Mouse (Mus musculus): ENCODE data around the gene Uvrag. TPM values are rescaled to one million over a fixed set of nuclear protein-coding genes. Genes with fewer than 3 reads are reported as not detected.

Uvrag gene
- polyA plus RNA-seq, 1 experiment from 2014 or later, result 16.7 TPM

DNA sequence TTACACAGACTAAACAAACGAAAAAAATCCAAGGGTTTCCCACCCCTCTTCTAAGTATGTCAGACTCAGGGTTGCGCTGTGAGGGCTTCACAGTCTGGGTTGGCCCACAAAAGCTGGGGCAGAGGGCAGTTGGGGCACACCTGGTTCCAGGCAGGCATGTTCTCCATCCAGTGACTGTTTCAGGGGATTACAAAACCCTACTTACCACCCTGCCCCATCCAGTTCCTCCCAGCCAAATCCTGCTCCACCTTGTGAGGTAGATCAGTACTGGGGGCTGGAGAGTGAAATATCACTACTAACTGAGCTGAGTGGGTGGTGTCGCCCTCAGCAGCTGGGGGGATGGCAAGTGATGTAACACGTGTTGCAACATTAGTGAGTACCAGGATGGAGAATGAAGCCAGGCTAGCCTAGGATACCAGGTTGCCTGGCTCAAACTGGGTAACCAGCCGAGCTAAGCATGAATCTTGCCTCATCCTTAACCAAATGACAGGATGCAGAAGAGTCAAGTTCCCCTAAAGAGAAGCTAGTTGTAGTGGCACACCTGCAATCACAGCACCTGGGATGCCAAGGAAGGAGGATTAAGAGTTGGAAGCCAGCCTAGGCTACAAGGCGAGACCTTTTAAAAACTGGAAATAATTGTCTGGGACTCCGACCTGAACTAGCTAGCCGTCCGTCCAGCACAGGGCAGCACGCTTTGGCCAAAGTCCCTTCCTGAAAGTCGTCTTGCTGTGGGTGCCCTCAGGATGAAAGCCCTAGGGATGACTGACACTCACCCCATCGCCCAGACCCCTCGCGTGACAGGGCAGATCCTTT is 40.9 kb upstream of the Uvrag start:
- no peaks in the 10 kb centered on the region for H3K9me3 ChIP-seq (replicated peaks; ENCODE audit: control insufficient read depth, low read length)
- peaks cover 3% of the 10 kb centered on the region; the same call in 1 of the 2 replicates for H3K4me1 ChIP-seq (ENCODE audit: control insufficient read depth, insufficient read depth, low read length)
- 0 out of 2 replicates have a peak, but pooled peaks have one; percentile 12 for ATAC-seq (replicated peaks; ENCODE audit: insufficient number of reproducible peaks, low FRiP score, low TSS enrichment)
- H3K4me3 ChIP-seq (ENCODE audit: low read depth, low read length), result peak overlapping the region; percentile 69
- H3K4me2 ChIP-seq, result peak overlapping the region; percentile 100
- peaks cover 6% of the 10 kb centered on the region; the same call in 1 of the 2 replicates for H3K27me3 ChIP-seq (ENCODE audit: control insufficient read depth, insufficient read depth, low read length)
- H3K27ac ChIP-seq (ENCODE audit: low read depth, low read length), result no peak overlapping the region
- no peaks in the 10 kb centered on the region for H3K36me3 ChIP-seq (ENCODE audit: control insufficient read depth, insufficient read depth, low read length)
- H3K9ac ChIP-seq (ENCODE audit: low read depth, low read length), result peak overlapping the region; percentile 83
- 25% methylated on average over 14 of the region's 14 CpGs for WGBS (ENCODE audit: insufficient replicate concordance)

DNA sequence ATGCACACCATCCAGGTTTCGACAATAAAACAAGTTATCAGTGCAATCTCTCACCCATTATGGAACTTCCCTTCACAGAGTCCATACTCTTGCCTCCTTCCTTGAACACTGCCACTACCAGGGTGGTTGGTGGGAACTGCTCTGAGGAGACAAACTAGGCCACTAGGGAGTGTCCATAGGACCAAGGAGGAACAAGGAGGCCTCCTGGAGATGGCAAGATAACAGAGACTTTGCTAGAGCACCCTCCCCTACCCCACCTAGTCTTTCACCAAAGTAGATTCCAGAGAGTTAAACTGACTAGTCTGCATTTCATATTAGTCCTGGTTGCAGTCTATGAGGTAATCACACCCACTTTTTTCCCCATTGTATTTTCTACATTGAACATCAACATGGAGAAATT is 39.2 kb upstream of the Uvrag start:
- ATAC-seq (replicated peaks; ENCODE audit: insufficient number of reproducible peaks, low FRiP score, low TSS enrichment), result no peak
- peaks cover 6% of the 10 kb centered on the region; the same call in 1 of the 2 replicates for H3K27me3 ChIP-seq (ENCODE audit: control insufficient read depth, insufficient read depth, low read length)
- H3K9me3 ChIP-seq (replicated peaks; ENCODE audit: control insufficient read depth, low read length), result no peaks in the 10 kb centered on the region
- H3K36me3 ChIP-seq (ENCODE audit: control insufficient read depth, insufficient read depth, low read length), result no peaks in the 10 kb centered on the region
- no peak overlapping the region for H3K4me3 ChIP-seq (ENCODE audit: low read depth, low read length)
- H3K9ac ChIP-seq (ENCODE audit: low read depth, low read length), result no peak overlapping the region
- 90% methylated on average over 1 of the region's 1 CpGs for WGBS (ENCODE audit: insufficient replicate concordance)
- H3K27ac ChIP-seq (ENCODE audit: low read depth, low read length), result no peak overlapping the region
- H3K4me2 ChIP-seq, result no peak overlapping the region
- H3K4me1 ChIP-seq (ENCODE audit: control insufficient read depth, insufficient read depth, low read length), result peaks cover 6% of the 10 kb centered on the region; the same call in 1 of the 2 replicates

DNA sequence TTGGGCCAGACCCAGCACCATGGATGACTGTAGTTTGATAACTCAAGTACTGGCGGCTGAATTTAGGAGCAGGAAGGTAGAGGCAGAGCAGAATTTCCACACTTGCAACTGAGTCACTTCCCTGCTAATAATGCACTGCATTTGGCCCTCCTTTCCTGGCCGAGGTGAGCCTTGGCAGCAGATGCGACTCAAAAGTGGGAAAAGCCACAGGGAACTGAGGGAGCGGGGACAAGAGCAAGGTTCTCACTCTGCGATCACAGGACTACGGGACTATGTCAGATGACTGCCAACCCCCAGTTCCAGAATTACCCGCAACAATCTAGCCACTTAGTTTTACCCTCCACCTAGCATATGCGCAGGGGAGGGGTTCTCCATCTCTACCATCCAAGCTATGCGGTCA is 38.3 kb upstream of the Uvrag start:
- no peak overlapping the region for H3K27ac ChIP-seq (ENCODE audit: low read depth, low read length)
- H3K9ac ChIP-seq (ENCODE audit: low read depth, low read length), result no peak overlapping the region
- no peak for ATAC-seq (replicated peaks; ENCODE audit: insufficient number of reproducible peaks, low FRiP score, low TSS enrichment)
- peaks cover 6% of the 10 kb centered on the region; the same call in 1 of the 2 replicates for H3K27me3 ChIP-seq (ENCODE audit: control insufficient read depth, insufficient read depth, low read length)
- 81% methylated on average over 9 of the region's 9 CpGs for WGBS (ENCODE audit: insufficient replicate concordance)
- no peaks in the 10 kb centered on the region for H3K9me3 ChIP-seq (replicated peaks; ENCODE audit: control insufficient read depth, low read length)
- H3K4me3 ChIP-seq (ENCODE audit: low read depth, low read length), result no peak overlapping the region
- H3K4me1 ChIP-seq (ENCODE audit: control insufficient read depth, insufficient read depth, low read length), result peaks cover 6% of the 10 kb centered on the region; the same call in 1 of the 2 replicates
- no peaks in the 10 kb centered on the region for H3K36me3 ChIP-seq (ENCODE audit: control insufficient read depth, insufficient read depth, low read length)
- no peak overlapping the region for H3K4me2 ChIP-seq

DNA sequence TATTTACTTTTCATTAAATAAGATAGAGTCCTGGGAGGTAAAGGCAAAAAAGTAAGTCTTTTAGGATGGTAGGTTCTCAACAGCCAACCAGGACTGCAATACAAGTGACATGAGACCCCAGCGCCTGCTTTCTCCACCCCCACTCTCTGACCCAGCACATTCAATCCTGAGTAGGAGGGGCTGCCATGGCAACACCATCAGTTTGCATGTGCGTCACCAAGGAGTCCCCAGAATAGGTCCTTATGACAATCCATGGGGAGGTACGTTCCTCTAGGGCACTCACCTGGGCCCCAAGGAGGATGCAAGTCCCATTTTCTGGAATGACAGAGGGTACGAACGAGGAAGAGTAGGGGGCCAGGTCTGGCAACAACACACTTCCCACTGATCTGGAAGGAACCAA is 36.4 kb upstream of the Uvrag start:
- Histone ChIP-seq H3K4me3 (ENCODE audit: low read depth, low read length) (no peak overlapping the region), H3K4me1 (ENCODE audit: control insufficient read depth, insufficient read depth, low read length) (peaks cover 6% of the 10 kb centered on the region; the same call in 1 of the 2 replicates), H3K9me3 (replicated peaks; ENCODE audit: control insufficient read depth, low read length) (no peaks in the 10 kb centered on the region), H3K27me3 (ENCODE audit: control insufficient read depth, insufficient read depth, low read length) (0 out of 2 replicates have a peak, but pooled peaks cover 6% of the 10 kb centered on the region), H3K36me3 (ENCODE audit: control insufficient read depth, insufficient read depth, low read length) (no peaks in the 10 kb centered on the region), H3K27ac (ENCODE audit: low read depth, low read length) (no peak overlapping the region), H3K4me2 (no peak overlapping the region), H3K9ac (ENCODE audit: low read depth, low read length) (no peak overlapping the region)
- 78% methylated on average over 5 of the region's 5 CpGs for WGBS (ENCODE audit: insufficient replicate concordance)
- no peak for ATAC-seq (replicated peaks; ENCODE audit: insufficient number of reproducible peaks, low FRiP score, low TSS enrichment)

DNA sequence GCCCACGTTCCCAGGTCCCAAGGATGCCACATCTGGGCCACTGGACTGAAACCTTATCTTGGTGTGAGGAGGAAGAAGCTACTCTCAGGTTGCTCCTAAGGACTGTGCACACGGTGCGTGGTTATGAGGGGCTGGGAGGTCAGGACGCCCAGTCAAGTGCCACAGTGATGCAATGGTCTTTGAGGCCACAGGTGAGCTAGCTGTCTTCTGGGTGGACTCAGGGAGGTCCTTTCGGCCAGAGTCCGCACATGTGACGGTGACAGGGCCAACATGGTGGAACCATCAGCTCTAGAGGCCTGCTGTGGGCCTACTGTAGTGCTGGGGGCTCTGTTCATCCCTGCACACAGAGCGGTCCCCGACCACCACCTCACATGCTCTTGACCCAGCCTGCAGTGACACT is 34.7 kb upstream of the Uvrag start:
- Histone ChIP-seq H3K27ac (ENCODE audit: low read depth, low read length) (no peak overlapping the region), H3K9me3 (replicated peaks; ENCODE audit: control insufficient read depth, low read length) (no peaks in the 10 kb centered on the region), H3K9ac (ENCODE audit: low read depth, low read length) (no peak overlapping the region), H3K4me3 (ENCODE audit: low read depth, low read length) (no peak overlapping the region), H3K27me3 (ENCODE audit: control insufficient read depth, insufficient read depth, low read length) (no peaks in the 10 kb centered on the region), H3K36me3 (ENCODE audit: control insufficient read depth, insufficient read depth, low read length) (no peaks in the 10 kb centered on the region), H3K4me2 (no peak overlapping the region), H3K4me1 (ENCODE audit: control insufficient read depth, insufficient read depth, low read length) (0 out of 2 replicates have a peak, but pooled peaks cover 3% of the 10 kb centered on the region)
- 81% methylated on average over 9 of the region's 9 CpGs for WGBS (ENCODE audit: insufficient replicate concordance)
- no peak for ATAC-seq (replicated peaks; ENCODE audit: insufficient number of reproducible peaks, low FRiP score, low TSS enrichment)

DNA sequence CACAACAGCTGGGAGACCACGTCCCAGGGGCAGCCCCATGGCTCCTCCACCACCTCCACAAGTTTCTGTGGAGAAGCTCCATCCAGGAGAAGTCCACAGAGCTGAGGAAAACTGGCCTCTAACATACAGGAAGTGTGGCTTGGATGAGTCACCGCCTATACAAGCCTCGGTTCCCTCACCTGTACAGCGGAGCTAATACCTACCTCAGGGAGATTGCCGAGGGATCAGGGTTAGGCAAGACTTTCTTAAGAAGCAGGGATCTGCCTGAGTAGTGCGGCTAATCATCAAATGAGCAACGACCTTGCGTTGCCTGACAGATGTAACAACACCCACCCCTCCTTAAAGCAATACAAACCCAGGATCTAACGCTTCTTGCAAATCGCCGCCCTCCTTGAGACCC is 34.2 kb upstream of the Uvrag start:
- H3K4me1 ChIP-seq (ENCODE audit: control insufficient read depth, insufficient read depth, low read length), result 0 out of 2 replicates have a peak, but pooled peaks cover 3% of the 10 kb centered on the region
- 80% methylated on average over 11 of the region's 11 CpGs for WGBS (ENCODE audit: insufficient replicate concordance)
- H3K4me2 ChIP-seq, result no peak overlapping the region
- H3K9ac ChIP-seq (ENCODE audit: low read depth, low read length), result no peak overlapping the region
- no peaks in the 10 kb centered on the region for H3K9me3 ChIP-seq (replicated peaks; ENCODE audit: control insufficient read depth, low read length)
- no peak for ATAC-seq (replicated peaks; ENCODE audit: insufficient number of reproducible peaks, low FRiP score, low TSS enrichment)
- H3K36me3 ChIP-seq (ENCODE audit: control insufficient read depth, insufficient read depth, low read length), result no peaks in the 10 kb centered on the region
- no peaks in the 10 kb centered on the region for H3K27me3 ChIP-seq (ENCODE audit: control insufficient read depth, insufficient read depth, low read length)
- H3K27ac ChIP-seq (ENCODE audit: low read depth, low read length), result no peak overlapping the region
- no peak overlapping the region for H3K4me3 ChIP-seq (ENCODE audit: low read depth, low read length)

DNA sequence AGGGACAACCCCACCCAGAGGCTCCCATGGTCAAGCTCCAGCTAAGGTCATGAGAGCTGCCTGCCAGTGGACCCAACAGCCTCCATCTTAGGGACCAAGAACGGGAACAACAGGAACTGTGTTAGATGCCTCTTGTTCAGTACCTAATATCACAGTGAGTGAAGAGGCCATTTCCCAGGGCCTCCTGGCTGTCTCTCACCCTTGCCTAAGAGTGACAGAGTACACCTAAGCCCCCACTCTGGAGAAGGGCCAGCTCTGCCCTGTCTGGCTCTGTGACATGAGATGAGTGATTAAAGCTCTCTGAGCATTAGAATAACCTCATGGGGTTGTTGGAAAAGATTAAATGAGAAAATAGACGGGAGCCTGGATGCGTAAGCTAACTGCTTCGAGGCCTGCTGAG is 33.1 kb upstream of the Uvrag start:
- Histone ChIP-seq H3K27me3 (ENCODE audit: control insufficient read depth, insufficient read depth, low read length) (no peaks in the 10 kb centered on the region), H3K4me1 (ENCODE audit: control insufficient read depth, insufficient read depth, low read length) (0 out of 2 replicates have a peak, but pooled peaks cover 3% of the 10 kb centered on the region), H3K4me2 (no peak overlapping the region), H3K9me3 (replicated peaks; ENCODE audit: control insufficient read depth, low read length) (no peaks in the 10 kb centered on the region), H3K27ac (ENCODE audit: low read depth, low read length) (no peak overlapping the region), H3K4me3 (ENCODE audit: low read depth, low read length) (no peak overlapping the region), H3K9ac (ENCODE audit: low read depth, low read length) (no peak overlapping the region), H3K36me3 (ENCODE audit: control insufficient read depth, insufficient read depth, low read length) (no peaks in the 10 kb centered on the region)
- WGBS (ENCODE audit: insufficient replicate concordance), result 77% methylated on average over 4 of the region's 4 CpGs
- no peak for ATAC-seq (replicated peaks; ENCODE audit: insufficient number of reproducible peaks, low FRiP score, low TSS enrichment)

DNA sequence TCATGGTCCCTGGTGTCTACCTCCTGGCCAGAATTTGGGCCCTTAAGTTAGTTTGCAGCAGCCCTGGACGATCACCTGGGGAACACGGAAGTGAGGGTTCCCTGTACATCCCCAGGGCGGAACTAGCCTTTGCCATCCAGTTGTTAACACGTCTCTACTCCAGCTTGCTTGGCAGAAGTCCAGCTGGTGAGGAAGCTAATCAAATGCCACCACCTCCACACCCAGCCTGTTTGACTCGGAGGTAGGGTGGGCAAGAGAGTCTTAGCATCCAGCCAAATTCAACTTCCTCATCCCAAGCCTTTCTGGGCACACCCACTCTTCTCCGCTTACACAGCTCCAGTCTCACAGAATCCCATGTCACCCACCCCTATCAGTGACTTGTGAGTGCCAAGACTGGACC is 32.0 kb upstream of the Uvrag start:
- no peak for ATAC-seq (replicated peaks; ENCODE audit: insufficient number of reproducible peaks, low FRiP score, low TSS enrichment)
- 0 out of 2 replicates have a peak, but pooled peaks cover 3% of the 10 kb centered on the region for H3K4me1 ChIP-seq (ENCODE audit: control insufficient read depth, insufficient read depth, low read length)

More for the DNA sequence above, 32.0 kb upstream of the Uvrag start:
- H3K9ac ChIP-seq (ENCODE audit: low read depth, low read length), result no peak overlapping the region
- H3K9me3 ChIP-seq (replicated peaks; ENCODE audit: control insufficient read depth, low read length), result no peaks in the 10 kb centered on the region
- WGBS (ENCODE audit: insufficient replicate concordance), result 61% methylated on average over 6 of the region's 6 CpGs
- no peak overlapping the region for H3K4me3 ChIP-seq (ENCODE audit: low read depth, low read length)
- H3K27ac ChIP-seq (ENCODE audit: low read depth, low read length), result no peak overlapping the region
- H3K27me3 ChIP-seq (ENCODE audit: control insufficient read depth, insufficient read depth, low read length), result no peaks in the 10 kb centered on the region
- no peak overlapping the region for H3K4me2 ChIP-seq
- H3K36me3 ChIP-seq (ENCODE audit: control insufficient read depth, insufficient read depth, low read length), result no peaks in the 10 kb centered on the region

Measured in heart, embryonic 11.5 days (tissue).